Mouse (Mus musculus): ENCODE data around the gene Cep112. TPM values are rescaled to one million over a fixed set of nuclear protein-coding genes. Genes with fewer than 3 reads are reported as not detected.

The Cep112 gene
- total RNA-seq, 2 experiments from 2014 or later = 20.0 to 21.3 TPM

DNA sequence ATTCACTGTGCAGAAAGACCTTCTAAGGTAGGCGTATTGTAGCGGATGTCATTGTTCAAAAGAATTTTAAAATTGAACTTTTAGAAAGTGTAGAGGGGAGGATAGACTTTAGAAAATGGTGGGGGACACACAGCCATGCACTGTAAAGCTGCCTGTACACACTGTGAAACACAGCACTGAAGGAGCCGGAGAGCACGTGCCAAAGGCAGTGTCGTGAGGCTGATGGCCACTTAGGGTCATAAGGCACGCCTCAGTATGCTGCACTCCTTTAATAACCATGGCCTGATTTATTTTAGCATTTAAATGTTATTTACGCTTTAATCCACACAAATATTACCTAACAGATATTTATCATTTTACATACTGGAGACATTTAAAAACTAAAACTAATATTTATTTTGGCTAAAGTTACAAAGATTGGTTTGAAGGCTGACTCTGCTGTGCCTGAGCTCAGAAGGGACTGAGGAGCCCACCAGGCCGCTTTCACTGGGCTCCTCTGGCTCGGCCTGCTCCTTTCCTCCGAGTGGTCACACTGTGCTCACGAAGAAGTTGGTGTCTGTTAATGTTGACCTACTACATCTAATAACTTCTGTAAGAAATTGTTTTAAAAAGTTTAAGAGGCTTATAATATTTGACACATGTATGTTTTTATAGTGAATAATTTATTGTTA is 19.0 kb downstream of the Cep112 start:
- DNase-seq (ENCODE audit: low spot score in 2 of 2) = no peak

DNA sequence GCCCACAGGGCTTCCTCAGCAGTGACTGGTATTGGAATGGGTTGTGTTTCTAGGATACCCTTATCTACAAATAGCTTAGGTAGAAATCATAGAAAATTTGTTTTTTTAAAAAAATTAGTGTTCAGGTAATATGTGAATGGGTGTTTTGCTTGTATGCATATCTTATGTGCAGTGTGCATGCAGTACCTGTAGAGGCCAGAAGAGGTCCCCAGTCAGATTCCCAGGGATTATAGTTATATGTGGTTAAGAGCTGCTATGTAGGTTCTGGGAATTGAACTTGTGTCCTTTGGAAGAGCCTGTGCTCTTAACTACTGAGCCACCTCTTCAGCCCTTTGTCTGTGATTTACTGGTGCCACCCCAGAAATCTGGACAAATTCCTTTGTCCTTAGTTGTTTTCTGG is 22.2 kb downstream of the Cep112 start:
- DNase-seq (ENCODE audit: low spot score in 2 of 2) = no peak

DNA sequence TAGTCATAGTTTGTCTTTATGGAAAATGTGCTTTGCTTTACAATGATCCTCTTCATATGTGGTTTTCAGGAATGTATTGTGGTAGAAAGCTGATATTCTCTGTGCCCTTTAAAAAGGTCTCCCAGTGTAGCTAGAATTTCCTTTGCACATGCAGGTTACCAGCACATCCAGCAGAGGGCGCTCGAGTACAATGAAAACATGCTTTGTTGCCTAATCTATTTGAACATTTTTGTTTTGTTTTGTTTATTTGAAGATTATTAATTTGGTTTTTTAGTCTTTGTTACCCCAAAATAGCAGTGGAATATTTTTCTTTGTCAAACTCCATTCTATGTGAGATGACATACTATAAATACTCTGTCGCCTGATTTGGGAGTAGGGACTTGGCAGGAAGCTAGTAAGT is 24.8 kb downstream of the Cep112 start:
- DNase-seq (ENCODE audit: low spot score in 2 of 2) = peak; percentile 28 to 66

DNA sequence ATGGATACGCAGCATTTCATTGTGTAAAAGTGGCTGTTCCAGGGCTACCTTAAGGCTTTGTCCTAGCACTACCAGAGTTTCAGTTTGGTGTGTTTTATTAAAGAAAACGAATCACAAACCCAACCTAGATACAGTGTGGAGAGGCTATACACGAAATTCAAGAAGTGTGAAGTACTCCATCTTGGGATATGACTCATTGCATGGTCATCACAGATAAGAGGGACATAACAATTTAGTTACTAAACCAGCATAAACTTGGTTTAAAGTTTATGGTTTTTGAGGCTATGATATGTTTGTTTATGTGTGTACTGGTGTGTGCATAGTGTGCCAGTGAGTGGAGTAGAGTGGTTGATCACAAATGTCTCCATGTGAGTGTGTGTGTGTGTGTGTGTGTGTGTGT is 34.6 kb downstream of the Cep112 start:
- no peak for DNase-seq (ENCODE audit: low spot score in 2 of 2)

DNA sequence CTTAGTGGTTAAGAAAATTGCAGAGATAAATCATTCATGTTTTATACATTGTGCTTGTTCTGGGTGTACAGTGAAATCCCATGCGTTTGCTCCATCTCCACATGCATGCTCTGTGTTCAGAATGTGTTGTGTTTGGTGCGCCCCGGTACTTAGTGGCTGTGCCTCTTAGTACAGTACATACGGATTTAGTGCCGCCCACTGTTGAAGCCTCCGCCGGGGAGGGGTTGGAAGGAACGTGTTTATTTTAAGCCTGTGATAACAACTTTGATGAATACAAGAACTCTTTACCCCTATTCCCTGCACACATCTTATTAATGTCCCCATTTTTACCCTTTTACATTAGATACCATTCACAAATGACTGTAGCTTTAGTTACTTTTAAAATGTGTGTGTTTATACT is 39.1 kb downstream of the Cep112 start:
- no peak for DNase-seq (ENCODE audit: low spot score in 2 of 2)

DNA sequence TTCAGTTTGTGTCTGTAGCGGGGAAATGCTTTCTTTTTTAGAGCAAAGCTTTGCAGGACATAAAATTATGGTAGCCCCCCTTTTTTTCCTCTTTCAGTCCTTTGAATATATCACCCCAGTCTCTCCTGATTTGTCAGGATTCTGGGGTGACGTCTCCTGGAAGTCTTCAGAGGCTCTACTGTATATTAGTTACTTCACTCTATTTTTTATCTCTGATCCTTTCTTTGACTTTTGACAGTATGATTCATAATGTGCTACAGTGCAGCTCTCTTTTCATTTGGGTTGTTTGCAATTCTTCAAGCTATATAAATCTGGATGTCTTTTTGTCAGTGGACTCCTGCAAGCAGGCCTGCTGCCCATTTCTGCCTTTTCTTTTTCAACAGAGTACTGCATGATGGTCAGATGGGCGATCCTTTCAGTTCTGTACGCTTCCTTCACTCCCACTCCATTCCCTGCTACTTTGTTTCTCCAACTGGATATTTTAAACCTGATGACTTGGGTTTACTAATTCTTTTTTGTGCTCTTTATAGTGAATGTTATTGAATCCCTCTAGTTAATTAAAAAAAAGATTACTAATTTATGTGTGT is 39.8 kb downstream of the Cep112 start:
- DNase-seq (ENCODE audit: low spot score in 2 of 2) = no peak

DNA sequence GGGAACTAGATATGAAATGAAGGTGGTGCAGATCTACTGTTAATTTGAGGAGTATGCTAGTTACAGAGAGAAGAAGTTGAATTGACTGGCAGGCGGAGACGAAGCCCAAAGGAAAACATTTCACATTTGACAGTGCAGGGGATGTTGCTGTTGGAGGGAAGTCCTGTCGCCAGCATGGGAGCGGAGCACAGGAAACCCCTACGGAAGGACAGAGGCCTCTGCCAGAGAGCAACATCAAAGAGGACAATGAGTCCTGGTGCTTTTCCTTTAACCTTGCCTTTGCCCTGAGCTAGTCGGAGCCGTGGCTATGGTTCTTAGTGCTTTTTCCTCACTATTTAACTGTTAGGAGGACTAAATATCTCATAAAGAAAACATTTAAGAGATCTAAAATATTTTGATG is 50.7 kb downstream of the Cep112 start:
- DNase-seq (ENCODE audit: low spot score in 2 of 2) = no peak

DNA sequence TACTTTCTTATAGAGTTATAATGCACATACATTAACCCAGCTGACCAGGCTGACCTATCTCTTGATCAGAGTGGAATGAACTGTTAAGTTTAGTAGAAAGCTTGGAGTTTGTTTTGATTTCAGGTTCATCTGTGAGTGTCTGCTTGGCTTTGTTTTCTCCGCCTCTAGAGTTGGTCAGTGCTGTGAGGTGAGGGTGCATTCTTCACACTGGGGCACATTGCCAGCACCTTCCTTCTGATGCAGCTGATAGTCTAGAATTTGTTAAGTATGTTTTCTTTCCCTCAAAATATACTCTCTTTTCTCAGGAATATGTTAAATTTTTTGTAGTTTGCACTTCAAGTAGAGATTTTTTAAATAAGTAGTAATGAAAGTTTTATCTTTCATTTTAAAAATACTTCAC is 51.2 kb downstream of the Cep112 start:
- DNase-seq (ENCODE audit: low spot score in 2 of 2) = no peak

DNA sequence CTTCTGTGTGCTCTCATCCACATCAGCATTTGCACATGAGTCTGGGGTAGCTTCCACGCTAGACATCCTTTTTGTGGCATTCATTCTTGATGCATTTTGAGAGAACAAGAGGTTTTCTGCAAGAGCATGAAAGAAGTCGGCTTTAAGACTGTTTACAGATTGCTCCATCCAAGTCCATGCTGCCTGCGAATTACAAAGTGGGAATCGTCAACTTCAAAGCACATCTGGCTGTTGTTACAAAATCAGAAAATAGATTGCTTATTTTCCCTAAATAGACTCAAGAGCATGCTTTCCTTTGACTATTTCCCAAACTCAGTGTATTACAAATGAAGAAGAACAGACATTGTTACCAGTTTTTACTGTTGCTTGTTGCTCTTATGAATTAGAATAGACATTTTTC is 59.0 kb downstream of the Cep112 start:
- DNase-seq (ENCODE audit: low spot score in 2 of 2) = no peak

DNA sequence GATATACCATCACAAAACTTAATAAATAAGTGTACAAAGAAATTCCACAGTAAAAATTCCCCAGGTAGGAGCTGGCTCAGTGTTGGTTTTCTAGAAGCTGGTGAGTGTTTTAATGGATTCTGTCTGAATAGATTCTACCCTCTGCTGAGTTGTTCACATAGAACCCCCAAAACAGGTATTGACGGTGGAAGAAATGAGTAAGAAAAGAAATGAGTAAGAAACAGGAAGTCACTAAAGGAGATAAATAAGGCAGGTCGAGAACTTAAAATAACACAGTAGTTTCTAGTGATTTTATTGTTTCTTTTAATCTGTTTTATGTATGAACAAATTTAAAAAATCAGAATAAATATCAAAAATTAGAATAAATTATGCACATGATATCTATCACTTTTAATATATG is 63.3 kb downstream of the Cep112 start:
- DNase-seq (ENCODE audit: low spot score in 2 of 2) = no peak

DNA sequence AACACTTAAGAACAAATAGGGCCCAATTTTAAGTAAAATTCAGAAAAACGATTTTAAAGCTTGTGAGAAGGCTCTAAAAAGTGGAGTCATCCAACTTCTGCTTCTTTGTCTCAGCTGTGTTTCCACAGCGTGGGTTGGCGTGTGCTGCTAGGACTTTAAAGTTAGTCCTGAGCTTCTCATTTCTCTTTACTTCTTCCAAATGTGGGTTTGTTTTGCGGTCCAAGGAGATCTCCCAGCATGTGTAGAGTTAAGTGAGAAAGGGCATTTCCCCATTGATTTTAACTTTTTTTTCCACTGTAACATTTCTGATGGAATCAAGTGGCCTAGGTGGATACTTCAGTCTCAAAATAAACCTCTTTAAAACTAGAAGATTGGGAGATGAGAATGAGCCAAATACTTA is 64.9 kb downstream of the Cep112 start:
- no peak for DNase-seq (ENCODE audit: low spot score in 2 of 2)

DNA sequence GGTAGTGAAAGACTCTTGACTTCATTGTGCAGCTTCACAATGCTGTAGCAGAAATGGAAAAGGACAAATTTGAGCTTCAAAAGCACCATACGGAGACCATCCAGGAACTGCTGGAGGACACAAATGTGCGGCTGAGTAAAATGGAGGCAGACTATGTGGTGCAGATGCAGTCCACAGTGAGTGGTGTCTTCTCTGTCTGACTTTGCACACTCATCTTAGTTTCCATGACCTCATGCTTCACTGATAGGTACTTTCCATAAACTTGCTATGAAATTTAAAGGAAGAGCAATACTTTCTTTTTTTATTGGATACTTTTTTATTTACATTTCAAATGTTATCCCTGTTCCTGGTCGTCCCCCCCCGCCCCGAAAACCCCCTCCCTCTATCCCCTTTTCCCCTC is 83.2 kb downstream of the Cep112 start:
- DNase-seq (ENCODE audit: low spot score in 2 of 2) = no peak

DNA sequence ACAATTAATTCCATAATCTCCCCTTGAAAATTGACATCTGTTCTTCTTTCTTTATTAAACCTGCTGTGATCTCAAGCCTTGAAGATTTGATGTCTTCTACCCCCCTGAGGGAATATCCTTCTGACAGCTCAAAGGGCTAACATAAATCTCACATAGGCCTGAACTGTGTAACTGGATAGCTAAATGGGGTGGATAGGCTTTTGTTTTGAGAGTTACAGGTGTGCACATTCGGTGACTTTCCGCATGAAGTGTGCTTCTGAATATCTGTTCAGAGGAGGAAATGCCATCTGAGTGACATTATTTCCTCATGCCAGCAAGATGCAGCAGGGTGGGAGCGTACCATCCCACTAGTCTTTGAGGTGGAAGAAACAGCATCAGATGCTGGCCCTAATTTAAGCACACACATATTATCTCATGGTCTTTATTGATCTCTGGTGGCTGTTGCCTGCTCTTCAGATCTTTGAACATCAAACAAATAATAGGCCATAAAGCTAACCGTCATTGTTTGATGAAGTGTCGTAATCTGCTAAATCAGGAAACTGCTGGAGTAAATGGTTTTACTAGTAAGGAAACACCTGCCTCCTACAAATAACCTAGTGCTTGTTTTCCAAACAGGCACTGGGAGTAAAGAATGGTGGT is 102.9 kb downstream of the Cep112 start:
- DNase-seq (ENCODE audit: low spot score in 2 of 2) = no peak

DNA sequence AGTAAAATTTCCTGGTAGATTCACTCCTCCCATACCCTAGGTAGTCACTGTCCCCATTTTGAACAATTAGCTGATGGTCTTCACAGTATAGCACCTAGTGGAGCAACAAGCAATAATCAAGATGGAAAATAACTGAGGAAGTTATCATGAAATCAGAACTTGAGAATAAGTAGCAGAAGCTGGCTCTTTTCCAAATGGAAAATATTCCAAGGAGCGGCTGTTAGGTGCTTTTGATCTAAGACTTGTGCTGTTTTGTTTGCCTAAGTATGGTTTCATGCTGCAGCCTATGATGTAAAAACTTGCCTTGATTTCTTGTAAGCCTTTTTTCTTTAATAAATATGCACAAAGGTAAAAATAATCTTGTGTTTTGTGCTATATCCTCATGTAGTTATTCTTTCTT is 107.9 kb downstream of the Cep112 start:
- DNase-seq (ENCODE audit: low spot score in 2 of 2) = no peak

DNA sequence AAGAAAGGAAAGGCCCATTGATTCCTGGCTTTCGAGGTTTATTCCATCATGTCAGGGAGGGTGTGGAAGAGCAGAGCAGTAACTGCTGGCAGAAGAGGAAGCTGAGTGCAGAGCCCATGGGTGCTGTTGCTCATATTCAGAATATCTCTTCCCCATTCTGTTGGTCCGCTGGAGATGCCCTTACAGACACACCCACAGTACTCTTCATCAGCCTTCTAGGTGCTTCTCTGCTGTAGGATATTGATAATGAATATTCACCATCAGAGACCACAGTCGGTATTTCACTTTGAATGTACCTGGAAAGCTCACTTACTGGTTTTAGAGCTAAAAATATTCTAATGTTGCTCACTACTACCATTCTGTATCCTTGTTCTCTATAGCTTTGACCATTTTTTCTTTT is 109.0 kb downstream of the Cep112 start:
- no peak for DNase-seq (ENCODE audit: low spot score in 2 of 2)

DNA sequence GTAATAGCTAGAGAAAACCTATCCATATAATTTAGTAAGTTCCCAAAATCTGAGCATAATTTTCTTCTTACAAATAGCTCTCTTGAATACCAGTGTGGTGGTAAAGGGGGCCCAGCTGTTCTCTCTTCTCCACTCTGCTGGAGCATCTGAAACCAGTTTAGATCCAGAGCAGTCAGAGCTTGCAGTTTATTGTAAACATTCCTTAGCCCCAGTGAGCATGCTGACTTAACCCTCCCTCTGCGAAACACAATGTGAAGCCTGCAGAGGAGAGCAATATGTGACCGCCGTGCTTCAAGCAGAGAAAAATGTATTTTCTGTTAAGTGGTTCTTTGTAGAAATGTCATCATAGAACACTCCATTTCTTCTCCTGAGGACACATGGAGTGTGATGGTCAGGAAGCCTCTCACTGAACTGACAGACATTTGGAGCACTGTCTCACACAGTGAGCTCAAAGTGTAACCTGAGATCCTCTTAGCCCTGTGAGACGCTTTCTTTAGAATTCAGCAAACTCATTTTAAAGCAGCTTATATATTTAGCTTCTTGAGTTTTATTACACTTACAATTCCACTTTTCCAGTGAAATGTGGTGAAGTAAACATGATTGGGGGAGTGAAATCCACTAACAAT is 128.1 kb downstream of the Cep112 start:
- no peak for DNase-seq (ENCODE audit: low spot score in 2 of 2)

DNA sequence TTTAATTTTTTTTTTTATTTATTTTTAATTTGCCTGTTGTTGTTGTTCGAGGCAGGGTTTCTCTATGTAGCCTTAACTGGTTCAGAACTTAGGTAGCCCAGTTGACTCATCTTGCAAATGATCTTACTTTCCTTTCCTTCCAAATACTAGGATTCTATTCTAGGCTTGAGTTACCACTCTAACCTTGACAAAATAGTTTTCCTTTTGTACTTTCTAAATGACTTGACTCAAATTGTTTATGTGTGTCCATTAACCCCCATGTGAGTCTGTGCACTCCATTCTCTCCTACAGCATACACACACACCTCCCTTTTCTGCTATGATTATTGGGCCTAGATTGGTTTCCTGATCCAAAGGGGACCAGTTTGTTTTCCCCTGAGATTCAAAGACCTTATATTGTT is 128.9 kb downstream of the Cep112 start:
- DNase-seq (ENCODE audit: low spot score in 2 of 2) = no peak

DNA sequence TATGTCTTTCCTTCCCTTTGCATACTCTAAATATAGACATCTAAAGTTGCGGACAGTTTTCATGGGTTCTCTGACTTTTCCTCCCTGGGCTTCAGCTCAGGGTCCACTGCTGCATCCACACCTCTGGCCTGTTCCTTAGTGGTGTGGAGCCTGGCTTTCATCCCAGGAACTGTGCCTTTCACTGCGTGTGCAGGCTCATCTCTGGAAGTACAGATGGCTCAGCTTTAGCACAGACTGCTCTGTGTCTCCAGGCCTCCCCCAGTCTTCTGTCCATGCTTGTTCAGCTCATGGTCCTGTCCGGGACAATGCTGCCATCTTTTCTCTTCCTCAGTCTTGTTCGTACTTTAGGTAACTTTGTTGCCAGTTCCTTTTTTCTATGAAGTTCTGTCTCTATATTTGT is 133.6 kb downstream of the Cep112 start:
- DNase-seq (ENCODE audit: low spot score in 2 of 2) = no peak

DNA sequence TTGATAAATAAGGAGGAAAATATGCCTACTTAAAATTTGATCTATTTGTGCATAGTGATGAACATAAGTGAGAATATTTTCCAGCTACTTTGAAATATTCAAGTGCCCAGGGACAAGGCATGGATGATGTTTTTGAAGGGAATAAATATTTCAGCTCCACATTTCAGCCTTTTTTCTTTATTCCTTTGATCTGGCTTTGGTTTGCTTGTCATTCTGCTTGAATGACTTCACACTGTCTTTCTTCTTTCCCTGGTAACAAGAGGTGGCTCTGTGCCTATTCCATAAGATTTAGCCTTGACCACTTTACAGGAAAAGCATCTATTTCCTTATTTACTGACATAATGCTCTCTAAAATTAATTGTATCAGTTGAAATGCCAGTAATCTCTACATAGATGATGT is 134.5 kb downstream of the Cep112 start:
- DNase-seq (ENCODE audit: low spot score in 2 of 2) = no peak

DNA sequence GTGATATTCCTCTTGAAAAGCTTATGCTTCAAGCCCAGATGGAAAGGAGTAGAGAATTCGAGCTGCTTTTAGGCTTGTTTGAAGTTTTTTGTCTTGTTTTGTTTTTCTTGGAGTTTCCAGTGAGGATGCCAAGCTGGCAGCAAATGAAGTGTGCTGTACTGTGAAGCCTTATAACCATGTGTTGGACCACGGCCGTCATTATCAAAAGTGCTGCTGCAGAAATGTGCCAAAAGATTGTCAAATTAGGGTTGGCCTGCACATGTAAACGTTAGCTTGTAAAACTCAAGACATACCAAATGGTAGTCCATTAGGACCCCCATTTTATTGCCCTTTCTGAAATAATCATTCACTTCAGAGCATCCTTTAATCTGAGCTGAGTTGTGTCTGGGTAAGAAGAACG is 137.1 kb downstream of the Cep112 start:
- no peak for DNase-seq (ENCODE audit: low spot score in 2 of 2)

DNA sequence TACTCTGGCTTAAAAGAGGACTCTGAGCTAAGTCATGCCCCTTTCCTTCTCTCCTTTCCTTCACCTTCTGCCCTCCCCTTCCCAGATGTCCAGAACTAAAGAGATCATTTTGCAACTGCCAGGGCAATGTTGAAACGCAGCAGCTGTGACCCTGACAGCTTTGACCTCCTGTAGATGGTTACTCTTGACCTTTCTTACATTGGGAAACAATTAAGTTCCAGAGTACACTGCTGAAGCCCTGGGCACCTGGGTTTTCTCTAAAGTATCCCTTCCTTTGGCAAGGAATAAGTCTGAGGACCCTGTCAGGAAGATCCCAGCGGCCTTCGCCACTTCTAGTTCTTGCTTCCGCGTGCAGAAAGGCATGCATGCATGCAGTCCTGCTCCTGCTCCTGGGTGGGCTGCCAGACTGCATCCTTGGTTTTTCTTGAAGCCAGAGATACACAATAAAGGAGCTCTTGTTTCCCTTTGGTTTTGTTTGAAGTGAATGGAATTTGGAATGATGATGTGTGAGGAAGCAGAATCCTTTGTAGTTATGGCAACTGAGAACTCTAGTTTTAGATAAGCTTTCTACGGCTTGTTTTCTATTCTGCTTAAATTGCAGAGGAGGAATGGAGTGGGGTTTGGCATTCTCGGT is 161.7 kb downstream of the Cep112 start:
- no peak for DNase-seq (ENCODE audit: low spot score in 2 of 2)
